Mouse (Mus musculus) CH12F3 (cell line): ENCODE data around the gene Cdk1.
"Not testable (repeated sequence)": the region's sequence is repeated elsewhere in the genome, so short reads cannot be mapped to it uniquely, and the experiment has no call there.

ENCODE experiments used
- in situ Hi-C: fragments of 300-500 bp; cut with MboI; formaldehyde crosslinking; loops from 2 replicates; pipeline ENCODE4 v1.14.3; 2020; ENCODE audit warnings: low sequenced_read_pairs

The Cdk1 gene

DNA sequence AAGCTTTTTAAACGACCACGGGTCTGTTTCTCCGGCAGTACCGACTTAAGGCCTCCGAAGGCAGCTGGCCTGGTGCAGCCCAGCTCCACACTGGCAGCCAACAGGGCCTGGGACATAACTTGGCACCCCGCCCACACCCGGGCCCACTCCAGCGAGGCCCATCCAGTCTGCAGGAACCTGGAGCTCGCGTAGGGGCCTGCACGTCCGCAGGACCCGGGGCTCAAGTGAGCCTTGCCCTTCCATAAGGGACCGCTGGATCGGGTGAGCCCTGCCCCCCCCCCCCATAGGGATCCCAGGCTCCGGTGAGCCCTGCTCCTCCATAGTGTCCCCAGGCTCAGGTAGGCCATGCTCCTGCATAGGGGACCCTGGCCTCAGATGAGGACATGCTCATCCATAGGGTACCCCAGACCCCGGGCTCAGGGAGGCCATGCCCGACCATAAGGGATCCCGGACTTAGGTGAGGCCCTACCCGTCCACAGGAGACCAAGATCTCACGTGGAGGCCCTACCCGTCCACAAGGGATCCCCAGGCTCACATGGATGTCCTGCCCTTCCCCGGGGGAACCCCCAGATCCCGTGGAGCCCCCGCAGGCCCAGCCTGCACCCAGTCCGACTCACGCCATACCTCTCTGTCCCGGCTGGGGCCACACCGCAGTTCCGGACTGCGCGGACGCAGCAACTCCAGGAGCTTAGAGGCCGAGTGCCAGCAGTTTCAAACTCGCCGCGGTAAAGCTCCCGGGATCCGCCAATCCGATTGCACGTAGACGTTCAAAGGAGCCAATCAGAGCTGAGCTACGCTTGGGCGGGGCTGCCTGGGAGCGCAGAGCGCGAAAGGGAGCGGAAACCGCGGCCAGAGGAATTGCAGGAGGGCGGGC, at the start of gene Cdk1:
TSS of gene Cdk1 (minus strand) at position 727 of the 874 bp plus-strand sequence.
- in situ Hi-C loops: no loop called here

DNA sequence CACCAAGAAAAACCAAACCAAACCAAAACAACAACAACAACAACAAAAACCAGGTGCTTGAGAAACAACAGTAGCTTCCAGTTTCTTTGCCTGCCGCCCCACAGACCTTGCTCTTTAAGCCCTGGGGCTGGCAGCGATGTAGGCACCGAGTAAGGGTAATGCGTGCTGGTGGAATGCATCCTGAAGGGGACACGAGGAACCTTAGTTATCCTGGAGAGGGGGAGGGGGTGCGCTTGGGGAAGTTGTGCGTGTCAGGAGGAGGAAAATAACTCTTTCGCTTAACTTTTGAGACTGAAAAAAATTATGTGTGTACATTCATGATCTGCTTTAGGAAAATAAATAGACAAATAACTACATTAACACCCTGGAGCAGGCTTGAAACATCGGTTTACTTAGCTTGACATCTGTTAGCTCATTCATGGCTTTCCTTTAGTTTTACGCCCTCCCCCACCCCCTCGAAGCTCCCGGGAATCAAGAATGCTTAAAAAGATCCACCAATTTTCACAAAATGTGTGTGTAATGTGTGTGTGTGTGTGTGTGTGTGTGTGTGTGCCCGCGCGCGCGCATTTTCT, 47.2 kb upstream of the Cdk1 start:
- in situ Hi-C loops: no loop called here

DNA sequence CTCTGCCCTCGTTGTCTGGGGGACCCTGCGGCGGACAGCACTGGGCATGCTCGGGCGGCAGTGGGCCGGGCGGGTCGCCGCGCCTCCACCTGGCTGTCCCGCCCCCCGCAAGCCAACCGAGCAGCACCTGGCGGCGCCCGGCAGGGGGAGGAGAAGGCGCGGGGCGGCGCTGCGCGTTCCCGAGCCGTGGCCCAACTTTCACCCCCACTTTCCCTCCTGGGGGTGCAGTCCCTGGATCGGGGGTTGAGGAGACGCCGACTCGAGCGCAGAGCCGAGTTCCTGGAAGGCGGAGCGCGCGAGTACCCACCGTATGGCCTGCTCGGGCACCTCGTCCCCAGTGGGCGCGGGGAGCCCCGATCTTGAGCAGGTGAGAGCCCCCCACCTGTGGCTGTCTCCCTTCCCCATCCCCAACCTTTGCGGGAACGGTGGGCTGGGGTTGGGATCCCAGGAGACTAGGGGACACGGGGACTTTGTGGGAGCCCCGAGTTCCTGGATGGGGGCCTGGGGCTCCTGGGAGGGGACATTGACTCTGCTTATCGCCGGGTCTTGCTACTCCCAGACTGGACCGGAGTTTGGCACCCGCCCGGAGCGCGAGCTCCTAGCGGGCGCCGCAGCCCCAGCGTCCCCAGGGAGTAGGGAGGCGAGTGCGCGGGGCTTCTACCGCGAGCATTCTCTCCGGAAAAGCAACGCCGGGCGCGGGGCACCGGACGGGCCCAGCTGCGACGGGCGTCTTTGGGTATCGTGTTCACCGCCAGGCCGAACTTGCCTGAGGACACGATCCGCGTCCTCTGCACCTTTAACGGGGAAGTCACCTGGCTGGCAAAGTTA, 46.2 kb upstream of the Cdk1 start, which contains the start of gene Ank3:
TSS of gene Ank3 (plus strand) at position 11 of the 828 bp plus-strand sequence.
- in situ Hi-C loops: no loop called here

DNA sequence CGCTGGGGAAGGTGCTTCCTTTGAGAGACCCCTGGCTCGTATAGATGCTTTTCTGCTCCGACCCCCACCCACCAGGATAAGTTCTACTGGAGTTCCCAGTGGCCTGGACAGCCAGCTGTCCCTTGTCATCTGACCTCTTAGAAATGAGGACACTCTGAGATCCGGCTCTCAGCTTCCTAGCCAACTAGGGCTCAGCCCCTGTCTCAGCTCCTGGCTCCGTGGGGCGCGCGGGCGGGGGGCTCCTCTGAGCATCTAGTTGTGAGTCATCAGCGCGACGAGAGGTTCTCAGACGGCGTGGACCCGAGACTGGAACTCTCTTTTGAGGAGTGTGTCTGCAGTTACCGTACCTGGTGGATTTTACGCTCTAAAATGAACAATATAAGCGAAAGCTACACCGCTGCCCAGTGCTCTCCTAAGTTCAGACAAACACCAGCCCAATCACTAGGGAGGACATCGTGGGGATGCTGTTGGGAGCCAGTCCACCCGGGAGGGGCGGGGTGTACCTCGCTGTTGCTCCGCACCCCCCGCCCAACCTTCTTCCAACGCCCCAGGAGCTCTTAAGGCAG, 45.5 kb upstream of the Cdk1 start:
- in situ Hi-C loops: no loop called here

DNA sequence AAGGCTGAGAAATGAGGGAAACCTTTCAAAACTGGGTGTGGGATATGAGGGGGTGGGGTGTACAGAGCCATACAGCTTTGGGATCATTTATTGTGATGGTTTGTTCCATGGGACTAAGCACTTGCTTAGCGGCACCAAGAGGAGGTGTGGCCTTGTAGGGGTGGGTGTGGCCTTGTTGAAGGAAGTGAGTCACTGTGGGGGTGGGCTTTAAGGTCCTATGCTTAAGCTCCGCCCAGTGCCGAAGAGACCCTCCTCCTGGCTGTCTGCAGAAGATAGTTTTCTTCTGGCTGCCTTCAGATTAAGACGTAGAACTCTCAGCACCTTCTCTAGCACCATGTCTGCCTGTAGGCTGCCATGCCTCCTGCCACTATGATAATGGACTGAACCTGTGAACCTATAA, 36.8 kb upstream of the Cdk1 start:
- in situ Hi-C loops: no loop called here

DNA sequence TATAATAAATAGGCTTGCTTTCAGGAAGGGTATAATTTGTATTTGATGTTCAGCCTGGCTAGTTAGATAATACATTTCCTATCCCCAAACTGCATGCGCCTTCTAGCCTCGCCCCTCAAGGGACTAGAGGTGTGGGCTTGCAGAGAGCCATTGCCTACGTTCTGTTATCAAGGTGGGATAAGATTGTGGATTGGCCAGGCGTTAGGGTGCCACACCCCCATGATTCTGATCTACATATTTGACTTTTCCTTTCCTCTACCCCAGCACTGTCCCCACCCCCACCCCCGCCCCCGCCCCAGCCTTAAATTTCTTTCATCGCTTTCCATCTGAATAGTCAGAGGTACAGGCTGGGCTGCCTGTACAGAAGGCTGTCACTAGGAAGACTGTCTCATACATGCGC, 34.0 kb upstream of the Cdk1 start:
- in situ Hi-C loops: no loop called here

DNA sequence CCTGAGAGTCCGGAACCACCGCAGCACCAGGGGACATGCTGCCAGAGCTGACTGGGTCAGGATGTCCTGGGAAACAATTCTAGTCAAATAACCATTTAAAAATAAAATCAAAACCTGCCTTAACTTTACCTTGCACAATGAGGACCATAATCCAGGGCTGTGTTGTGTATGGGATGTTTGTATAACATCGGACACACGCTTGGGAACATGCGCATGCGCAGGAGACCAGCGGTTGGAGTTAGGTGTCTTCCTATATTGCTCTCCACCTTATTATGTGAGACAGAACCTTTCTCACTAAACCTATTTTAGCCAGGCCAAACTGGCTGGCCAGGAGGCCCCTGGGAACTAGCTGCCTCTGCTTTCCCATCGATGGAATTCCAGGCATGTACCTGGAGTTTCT, 32.4 kb upstream of the Cdk1 start:
- in situ Hi-C loops: no loop called here

DNA sequence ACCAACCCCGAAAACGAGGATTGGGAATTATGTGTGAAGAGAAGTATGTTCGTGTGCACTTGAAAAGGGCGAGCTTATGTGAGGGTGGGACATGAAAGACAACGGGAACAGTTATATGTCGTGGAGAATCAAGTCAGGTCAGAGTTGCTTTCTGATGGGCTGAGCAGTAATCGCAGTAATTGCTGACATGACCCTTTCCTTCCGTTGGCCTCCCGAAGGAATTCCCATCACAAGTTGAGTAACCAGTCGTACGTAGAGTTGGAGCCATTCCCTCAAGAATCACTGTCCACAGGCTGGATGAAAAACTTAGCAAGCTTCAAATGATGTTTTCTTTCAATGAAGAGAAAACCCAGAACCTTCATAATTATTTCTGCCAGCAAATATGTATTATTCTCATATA, 31.9 kb upstream of the Cdk1 start:
- in situ Hi-C loops: no loop called here

DNA sequence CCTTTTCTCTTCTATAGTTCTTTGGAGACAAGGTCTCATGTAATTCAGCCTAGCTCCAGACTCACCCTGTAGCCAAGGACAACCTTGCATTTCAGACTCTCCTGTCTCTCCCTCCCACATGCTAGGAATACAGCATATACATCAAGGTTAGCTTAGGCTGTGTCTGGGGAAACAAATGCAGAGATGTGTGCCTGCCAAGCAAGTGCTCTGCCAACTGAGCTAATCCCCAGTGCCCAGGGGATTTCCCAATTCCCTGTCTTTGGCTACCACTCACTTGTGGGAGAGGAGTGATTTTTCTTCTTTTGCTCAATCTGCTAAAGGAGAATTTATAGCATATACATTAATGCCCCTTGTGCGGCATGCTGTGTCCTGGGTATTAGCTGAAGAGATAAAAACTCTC, 30.4 kb upstream of the Cdk1 start:
- in situ Hi-C loops: no loop called here

DNA sequence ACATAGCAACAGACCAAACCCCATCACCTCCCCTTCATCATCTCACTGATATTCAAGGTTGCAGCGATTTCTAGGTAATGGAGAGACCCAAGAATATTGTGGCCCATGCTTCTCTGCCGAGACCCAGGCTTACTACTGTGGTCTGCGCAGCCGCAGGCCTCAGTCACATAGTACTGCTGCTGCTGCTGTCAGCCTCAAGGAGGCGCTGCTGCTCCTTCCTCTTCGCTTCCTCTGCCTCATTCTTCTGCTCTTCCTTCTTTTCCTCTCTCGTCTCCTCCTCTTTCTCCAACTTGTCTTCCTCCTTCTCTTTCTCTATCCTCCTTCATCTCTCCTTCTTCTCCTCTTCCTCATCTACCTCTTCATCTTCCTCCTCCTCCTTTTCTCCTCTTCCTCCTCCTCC, 22.4 kb upstream of the Cdk1 start:
- in situ Hi-C loops: no loop called here

DNA sequence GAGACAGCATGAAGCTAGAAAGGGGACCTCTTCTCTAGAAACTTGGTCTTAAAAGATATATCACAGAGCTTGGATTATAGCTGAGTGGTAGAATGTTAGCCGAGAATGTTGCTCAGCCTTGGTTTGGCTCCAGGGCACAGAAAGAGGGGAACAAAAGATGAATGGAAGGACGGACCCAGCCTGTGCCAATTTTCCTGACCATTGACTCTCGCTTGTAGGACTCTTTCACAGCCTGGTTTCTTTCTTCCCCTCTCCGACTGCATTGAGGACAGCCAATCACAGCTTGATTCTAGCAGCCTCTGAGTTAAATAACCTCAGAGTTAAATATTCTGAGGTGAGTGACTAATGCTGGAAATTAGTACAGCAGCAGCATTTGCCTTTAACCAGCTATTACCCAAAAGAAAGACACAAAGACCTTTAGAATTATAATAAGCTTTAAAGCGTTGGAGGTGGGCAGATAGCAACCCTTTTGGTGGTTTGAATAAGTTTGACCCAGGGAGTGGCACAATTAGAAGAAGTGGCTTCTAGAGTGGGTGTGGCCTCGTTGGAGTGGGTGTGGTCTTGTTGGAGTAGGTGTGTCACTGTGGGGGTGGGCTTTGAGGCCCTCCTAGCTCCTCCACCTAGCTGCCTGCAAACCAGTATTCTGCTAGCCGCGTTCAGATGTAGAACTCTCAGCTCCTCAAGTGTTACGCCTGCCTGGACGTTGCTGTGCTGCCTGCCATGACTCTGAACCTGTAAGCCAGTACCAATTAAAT, 21.2 kb upstream of the Cdk1 start:
- in situ Hi-C loops: no loop called here

DNA sequence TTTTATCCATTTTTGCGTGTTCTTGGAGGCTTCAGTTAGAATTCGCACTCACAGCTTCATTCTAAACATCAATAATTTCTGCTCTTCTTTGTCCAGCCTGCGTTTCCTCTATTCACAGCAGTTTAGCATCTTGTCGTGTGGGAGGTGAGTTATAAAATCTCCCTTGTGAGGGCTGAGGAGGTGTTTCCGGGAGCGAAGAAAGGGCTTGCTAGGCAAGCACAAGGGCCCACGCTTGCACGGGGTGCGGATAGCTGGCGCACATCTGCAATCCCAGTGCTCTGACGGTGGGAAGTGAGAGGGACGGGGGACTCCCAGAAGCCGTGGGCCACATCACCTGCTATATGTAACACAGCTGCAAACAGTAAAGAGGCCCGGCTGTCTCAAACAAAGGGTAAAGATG, 19.3 kb upstream of the Cdk1 start:
- in situ Hi-C loops: no loop called here

DNA sequence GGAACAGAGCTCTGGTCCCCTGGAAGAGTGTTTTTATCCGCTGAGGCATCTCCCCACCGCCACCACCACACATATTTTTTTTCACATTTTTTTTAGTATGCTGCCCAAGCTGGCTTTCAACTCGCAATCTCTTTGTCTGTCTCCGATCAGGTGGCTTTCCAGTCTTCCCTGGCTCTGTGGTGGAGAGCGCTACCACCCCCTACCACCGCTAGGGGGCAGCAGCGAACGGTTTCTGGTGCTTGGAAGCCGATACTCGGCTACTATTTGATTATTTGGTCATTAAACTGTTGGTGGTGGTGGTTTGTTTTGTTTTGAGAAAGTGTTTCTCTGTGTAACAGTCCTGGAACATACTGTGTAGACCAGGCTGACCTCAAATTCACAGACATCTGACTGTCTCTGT, 18.7 kb upstream of the Cdk1 start:
- in situ Hi-C loops: no loop called here

DNA sequence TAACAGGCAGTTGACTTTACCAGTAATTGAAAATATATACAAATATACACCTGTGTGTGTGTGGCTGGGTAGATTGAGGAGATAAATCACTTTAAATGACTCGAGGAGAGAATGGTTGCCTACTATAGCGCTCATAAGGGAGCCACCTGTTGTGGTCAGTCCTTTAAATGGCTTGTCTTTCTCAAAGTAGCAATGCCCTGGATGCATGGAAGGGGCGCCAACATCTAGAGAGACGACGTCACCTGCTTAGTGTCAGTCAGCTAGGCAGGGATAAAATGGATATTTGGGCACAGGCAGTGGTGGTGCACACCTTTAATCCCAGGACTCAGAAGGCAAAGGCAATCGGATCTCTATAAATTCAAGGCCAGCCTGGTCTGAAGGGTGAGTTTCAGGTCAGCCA, 16.6 kb upstream of the Cdk1 start:
- in situ Hi-C loops: no loop called here

DNA sequence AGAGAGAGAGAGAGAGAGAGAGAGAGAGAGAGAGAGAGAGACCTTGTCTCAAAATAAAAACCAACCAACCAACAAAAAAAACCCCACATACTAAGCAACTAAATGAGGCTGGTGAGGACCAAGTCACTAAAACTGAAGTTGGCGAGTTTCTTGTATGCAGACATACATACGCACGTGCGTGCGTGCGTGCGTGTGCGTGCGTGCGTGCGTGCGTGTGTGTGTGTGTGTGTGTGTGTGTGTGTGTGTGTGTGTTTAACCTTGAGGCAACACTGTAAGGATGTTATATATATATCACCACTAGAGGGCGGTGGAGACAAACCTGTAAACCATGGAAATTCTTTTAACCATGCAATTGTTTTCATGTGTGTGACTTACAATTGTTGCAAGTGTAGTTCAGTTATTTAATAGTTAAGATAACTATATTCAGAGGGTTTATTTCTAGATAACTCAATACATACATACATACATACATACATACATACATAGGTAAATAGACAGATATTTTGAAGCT, 14.2 kb upstream of the Cdk1 start:
- in situ Hi-C loops: no loop called here

DNA sequence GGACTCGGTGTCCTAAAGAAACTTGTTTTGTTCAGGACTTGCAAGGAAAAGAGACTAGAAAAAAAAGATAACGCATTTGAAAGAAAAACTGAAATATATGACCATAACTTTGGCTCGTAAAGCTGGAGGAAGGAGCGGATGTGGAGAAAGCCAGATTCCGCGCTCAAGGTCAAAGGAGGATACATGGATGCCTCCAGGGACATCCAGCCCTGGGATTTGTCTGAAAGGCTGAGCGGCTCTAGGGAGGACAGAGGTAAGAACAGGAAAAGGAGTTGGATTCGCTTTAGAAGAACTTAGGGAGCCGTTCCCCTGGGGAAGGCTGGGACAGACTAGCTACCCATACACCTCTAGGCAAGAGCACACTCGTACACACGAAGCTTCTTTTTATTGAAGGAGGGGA, 13.5 kb upstream of the Cdk1 start:
- in situ Hi-C loops: no loop called here

DNA sequence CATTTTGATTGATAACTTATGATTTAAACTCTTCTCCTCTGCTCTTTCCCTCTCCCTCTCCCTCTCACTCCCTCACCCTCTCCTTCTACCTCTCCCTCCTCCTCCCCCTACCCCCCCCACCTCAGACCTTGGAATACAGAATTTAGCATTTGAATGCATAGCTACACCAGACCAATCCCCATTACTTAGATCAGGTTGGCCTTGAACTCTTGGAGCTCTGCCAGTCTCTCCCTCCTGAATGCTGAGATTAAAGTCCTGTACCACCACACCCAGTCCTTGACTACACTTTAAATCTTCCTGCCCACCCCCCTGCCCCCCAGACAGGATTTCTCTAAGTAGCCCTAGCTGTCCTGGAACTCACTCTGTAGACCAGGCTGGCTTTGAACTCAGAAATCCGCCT, 6.9 kb upstream of the Cdk1 start:
- in situ Hi-C loops: no loop called here

DNA sequence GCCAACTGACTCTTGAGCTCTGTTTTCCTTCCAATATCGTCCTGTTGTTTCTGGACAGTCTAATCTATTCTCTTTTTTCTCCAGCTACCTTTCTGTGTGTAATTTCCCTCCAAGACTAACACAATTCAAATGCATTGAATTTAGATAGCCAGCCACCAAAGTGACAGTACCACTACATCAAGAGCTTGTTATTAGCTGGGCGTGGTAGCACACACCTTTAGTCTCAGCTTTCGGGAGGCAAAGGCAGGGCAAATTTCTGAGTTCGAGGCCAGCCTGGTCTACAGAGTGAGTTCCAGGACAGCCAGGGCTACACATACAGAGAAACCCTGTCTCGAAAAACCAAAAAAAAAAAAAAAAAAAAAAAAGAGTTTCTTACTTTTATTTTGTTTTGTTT, 345 bp upstream of the Cdk1 start:
- in situ Hi-C loops: not testable (repeated sequence)

DNA sequence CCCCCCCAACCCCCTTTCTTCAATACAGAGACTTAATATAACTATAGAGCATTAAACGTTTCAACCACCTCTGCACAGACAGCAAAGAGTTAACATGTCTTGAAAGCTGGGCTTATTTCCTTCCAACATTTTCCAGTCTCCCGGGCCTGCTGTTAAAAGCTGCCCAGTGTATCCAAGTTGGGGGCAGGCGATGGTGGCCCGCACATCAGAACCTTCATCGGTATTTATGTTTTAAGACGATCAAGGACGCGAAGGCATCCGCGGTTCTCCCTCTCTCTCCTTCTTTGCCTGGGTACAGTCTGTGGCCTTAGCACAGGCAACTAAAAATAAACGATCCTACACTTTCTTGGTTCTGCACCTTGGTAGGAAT, 911 bp downstream of the Cdk1 start:
- in situ Hi-C loops: no loop called here

DNA sequence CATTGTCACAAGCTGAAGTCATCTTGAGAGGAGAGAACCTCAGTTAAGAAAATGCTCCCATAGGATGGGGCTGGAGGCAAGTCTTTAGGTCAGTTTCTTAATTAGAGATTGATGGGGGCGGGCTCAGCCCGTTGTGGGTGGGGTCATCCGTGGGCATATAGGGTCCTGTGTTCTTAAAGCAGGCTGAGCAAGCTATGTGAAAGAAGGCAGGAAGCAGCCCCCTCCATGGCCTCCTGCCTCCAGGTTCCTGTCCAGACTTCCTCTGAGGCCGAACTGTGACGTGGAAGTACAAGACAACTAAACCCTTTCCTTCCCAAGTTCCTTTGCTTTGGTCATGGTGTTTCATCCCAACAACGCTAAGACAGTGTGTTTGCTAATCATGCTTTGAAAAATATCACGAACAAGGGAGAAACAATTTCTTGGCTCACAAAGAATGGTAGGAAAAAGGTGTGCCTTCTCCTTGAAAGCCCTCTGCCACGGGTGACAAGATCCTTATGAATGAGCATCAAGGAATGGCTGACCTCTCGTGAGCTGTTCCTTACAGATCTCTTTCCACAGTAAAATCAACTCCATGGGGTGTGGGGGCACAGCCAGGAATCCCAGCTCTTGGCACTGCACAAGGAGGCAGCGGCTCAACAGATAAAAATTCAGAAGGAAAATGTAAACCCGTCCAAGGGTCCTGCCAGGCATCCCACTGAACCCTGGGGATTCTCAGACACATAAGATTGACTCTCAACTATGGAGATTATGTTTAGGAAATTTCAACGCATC, 1.5 kb downstream of the Cdk1 start:
- in situ Hi-C loops: no loop called here
